Mouse (Mus musculus): Measurements from ENCODE around the gene Dlx3. TPM values are rescaled to one million over a fixed set of nuclear protein-coding genes. Genes with fewer than 3 reads are reported as not detected.

Gene Dlx3
- polyA plus RNA-seq, 1 experiment: not detected

GRCm38 (mm10) chr11:95149462-95150268 is 29.7 kb downstream of the Dlx3 start:
- TF ChIP-seq CTCF (IDR thresholded peaks at IDR 0.05; ENCODE audit: extremely low read depth, insufficient read depth, low read length): no peak
- no peak for TF ChIP-seq POLR2A (IDR thresholded peaks at IDR 0.05; ENCODE audit: extremely low read depth, insufficient read depth, low read length)
- Histone ChIP-seq H3K27ac (ENCODE audit: insufficient read depth, low read length) (no peak overlapping the region), H3K4me3 (ENCODE audit: insufficient read depth, low read length) (no peak overlapping the region), H3K4me1 (ENCODE audit: control insufficient read depth, insufficient read depth, low read length) (no peaks in the 10 kb centered on the region)

DNA sequence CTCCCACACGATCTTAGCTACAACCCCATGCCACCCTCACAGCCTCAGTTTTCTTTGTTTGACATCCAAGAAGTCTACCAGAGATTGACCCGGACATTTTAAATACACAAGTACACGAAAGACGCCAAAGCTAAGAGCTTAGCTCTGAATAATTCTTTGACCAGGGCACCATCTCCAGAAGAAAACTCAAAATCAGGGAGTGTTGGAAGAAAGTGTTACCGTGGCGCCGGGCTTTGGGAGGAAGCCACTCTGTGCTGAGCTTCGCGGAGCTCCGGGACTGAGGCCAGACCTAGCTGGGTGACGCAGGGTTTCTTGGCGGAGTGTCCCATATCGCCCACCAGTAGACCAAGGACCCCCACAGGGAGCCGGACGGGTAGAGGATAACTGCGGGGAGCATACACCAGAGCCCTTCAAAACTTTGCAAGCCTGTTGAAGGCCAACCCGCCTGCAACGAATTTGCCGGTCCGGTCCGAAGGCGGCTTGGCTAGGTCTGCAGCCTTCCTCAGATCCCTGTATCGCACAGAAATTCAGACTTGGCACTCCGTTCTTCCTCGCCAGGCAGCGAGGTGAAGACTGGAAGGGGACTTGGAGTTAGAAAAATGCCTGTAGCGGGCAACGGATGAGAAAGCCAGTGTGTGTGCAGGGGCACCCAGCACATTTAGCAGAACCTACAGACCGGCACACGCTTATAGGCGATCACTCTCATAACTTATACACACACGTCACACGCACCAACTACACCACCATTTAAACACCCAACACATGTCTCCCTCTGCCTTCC is 30.5 kb downstream of the Dlx3 start:
- no peak overlapping the region for H3K27ac ChIP-seq (ENCODE audit: insufficient read depth, low read length)
- TF ChIP-seq POLR2A (IDR thresholded peaks at IDR 0.05; ENCODE audit: extremely low read depth, insufficient read depth, low read length): no peak
- TF ChIP-seq CTCF (IDR thresholded peaks at IDR 0.05; ENCODE audit: extremely low read depth, insufficient read depth, low read length): no peak
- no peak overlapping the region for H3K4me3 ChIP-seq (ENCODE audit: insufficient read depth, low read length)
- no peaks in the 10 kb centered on the region for H3K4me1 ChIP-seq (ENCODE audit: control insufficient read depth, insufficient read depth, low read length)

GRCm38 (mm10) chr11:95153116-95153515 is 33.2 kb downstream of the Dlx3 start:
- no peak overlapping the region for H3K27ac ChIP-seq (ENCODE audit: insufficient read depth, low read length)

DNA sequence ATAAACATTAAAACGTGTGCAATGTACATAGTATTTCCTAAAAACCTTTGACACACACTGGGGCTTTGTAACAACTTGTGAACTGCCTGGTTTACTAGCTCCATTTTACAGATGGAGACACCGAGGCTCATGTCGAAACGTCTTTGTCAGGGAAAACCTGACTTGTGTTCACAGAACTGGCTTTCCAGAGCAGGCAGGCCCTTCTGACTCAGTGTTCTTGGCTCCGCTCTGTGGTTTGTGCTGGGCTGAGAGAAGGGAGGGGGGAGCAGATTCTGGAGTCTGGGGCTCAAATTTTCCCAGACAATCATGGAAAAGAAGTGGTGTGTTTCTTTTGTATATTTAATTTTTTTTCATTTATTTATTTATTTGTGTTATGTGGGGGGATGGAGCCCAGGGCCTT is 33.8 kb downstream of the Dlx3 start:
- H3K4me1 ChIP-seq (ENCODE audit: control insufficient read depth, insufficient read depth, low read length): no peaks in the 10 kb centered on the region
- no peak for TF ChIP-seq CTCF (IDR thresholded peaks at IDR 0.05; ENCODE audit: extremely low read depth, insufficient read depth, low read length)
- no peak for TF ChIP-seq POLR2A (IDR thresholded peaks at IDR 0.05; ENCODE audit: extremely low read depth, insufficient read depth, low read length)
- no peak overlapping the region for H3K4me3 ChIP-seq (ENCODE audit: insufficient read depth, low read length)
- H3K27ac ChIP-seq (ENCODE audit: insufficient read depth, low read length): no peak overlapping the region

More at GRCm38 (mm10) chr11:95153116-95153515, 33.2 kb downstream of the Dlx3 start:
- no peak for TF ChIP-seq CTCF (IDR thresholded peaks at IDR 0.05; ENCODE audit: extremely low read depth, insufficient read depth, low read length)
- Histone ChIP-seq H3K4me1 (ENCODE audit: control insufficient read depth, insufficient read depth, low read length) (no peaks in the 10 kb centered on the region), H3K4me3 (ENCODE audit: insufficient read depth, low read length) (no peak overlapping the region)

DNA sequence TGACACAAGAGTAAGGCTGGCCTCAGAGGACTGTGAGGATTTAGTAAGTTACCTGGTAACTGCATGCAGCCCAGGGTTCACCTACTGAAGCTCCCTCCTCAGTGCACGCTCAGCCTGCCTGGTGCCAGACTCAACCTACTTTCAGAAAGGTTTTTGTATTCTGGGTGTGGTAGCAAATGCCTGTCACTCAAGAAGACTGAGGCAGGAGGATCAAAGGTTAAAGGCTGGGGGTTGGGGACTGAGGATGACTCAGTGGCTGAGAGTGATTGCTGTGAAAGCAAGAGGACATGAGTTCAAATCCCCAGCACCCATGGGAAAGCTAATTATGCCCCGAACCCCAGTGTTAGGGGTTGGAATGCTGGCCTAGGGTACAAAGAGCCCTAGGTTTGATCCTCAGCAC is 35.6 kb downstream of the Dlx3 start:
- no peak for TF ChIP-seq CTCF (IDR thresholded peaks at IDR 0.05; ENCODE audit: extremely low read depth, insufficient read depth, low read length)
- TF ChIP-seq POLR2A (IDR thresholded peaks at IDR 0.05; ENCODE audit: extremely low read depth, insufficient read depth, low read length): no peak
- Histone ChIP-seq H3K4me3 (ENCODE audit: insufficient read depth, low read length) (no peak overlapping the region), H3K27ac (ENCODE audit: insufficient read depth, low read length) (no peak overlapping the region), H3K4me1 (ENCODE audit: control insufficient read depth, insufficient read depth, low read length) (no peaks in the 10 kb centered on the region)

DNA sequence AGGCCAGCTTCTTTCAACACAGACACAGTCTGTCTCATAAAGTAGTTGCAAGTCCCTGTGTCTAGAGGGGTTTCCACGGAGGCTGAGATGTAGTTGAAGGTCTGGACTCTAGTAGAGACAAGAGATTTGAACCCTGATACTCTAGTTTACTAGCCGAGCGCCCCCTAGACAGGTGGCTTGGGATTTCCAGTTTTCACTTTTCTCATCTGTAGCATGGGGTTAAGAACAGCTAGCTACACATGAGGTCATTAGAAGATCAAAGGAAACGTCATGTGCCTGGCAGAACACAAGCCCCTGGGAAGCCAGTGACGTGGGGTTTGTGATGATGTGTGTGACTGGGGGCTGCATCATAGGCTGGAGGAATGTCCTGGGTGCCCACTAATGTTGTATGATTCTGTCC is 37.4 kb downstream of the Dlx3 start:
- TF ChIP-seq CTCF (IDR thresholded peaks at IDR 0.05; ENCODE audit: extremely low read depth, insufficient read depth, low read length): no peak
- TF ChIP-seq POLR2A (IDR thresholded peaks at IDR 0.05; ENCODE audit: extremely low read depth, insufficient read depth, low read length): no peak
- Histone ChIP-seq H3K27ac (ENCODE audit: insufficient read depth, low read length) (no peak overlapping the region), H3K4me3 (ENCODE audit: insufficient read depth, low read length) (no peak overlapping the region), H3K4me1 (ENCODE audit: control insufficient read depth, insufficient read depth, low read length) (no peaks in the 10 kb centered on the region)

DNA sequence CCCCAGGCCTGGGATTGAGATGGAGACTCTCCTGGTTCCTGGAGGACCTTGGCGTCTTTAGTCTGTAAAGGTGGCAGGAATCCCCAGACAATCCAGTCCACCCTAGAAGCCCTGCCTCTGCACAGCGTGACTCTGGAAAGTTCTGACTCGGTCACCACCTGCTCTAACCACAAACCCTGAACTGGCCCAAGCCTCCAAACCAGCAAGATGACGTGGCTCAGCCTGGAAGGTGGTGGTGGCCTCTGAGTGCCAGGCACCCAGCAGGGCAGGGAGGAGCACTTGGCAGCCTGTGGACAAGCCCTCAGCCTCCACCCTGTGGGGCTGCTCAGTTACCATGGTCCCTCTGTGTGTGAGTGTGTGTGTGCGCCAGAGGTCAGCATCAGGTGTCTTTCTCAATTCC is 38.0 kb downstream of the Dlx3 start:
- no peaks in the 10 kb centered on the region for H3K4me1 ChIP-seq (ENCODE audit: control insufficient read depth, insufficient read depth, low read length)
- no peak overlapping the region for H3K27ac ChIP-seq (ENCODE audit: insufficient read depth, low read length)
- TF ChIP-seq CTCF (IDR thresholded peaks at IDR 0.05; ENCODE audit: extremely low read depth, insufficient read depth, low read length) (no peak), POLR2A (IDR thresholded peaks at IDR 0.05; ENCODE audit: extremely low read depth, insufficient read depth, low read length) (no peak)
- H3K4me3 ChIP-seq (ENCODE audit: insufficient read depth, low read length): no peak overlapping the region

DNA sequence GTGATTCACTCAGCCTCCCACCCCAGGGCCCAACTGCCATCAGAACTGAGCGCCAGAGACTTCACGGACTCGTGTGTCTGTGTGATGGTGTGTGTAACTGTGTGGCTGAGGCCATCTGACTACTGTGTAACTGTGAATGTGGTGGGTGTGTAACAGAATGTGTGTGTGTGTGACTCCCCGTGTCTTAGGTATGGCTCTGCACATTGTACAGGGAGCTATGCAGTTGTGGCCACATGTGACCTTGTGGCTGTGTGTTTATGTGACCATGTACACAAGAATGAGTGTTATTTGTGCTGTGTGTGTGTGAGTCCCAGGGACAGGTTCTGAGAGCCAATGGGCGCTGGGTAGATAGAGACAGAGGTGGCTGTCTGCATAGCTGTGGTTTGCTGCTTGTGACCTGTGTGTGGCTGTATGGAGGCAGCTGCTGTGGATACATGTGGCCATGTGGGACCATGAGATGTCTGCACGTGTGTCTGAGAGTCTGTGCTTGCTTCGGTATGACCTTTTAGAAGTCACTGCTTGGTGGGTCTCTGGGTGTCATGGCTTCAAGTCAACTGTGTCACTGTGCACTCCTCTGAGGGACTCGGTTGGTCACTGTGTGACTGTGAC is 39.9 kb downstream of the Dlx3 start:
- no peaks in the 10 kb centered on the region for H3K4me1 ChIP-seq (ENCODE audit: control insufficient read depth, insufficient read depth, low read length)
- H3K27ac ChIP-seq (ENCODE audit: insufficient read depth, low read length): no peak overlapping the region
- TF ChIP-seq CTCF (IDR thresholded peaks at IDR 0.05; ENCODE audit: extremely low read depth, insufficient read depth, low read length): no peak
- TF ChIP-seq POLR2A (IDR thresholded peaks at IDR 0.05; ENCODE audit: extremely low read depth, insufficient read depth, low read length): no peak
- H3K4me3 ChIP-seq (ENCODE audit: insufficient read depth, low read length): no peak overlapping the region

- TF ChIP-seq CTCF (IDR thresholded peaks at IDR 0.05; ENCODE audit: extremely low read depth, insufficient read depth, low read length) (no peak), POLR2A (IDR thresholded peaks at IDR 0.05; ENCODE audit: extremely low read depth, insufficient read depth, low read length) (no peak)
Observed at GRCm38 (mm10) chr11:95160693-95161092, 40.8 kb downstream of the Dlx3 start.

More at GRCm38 (mm10) chr11:95160693-95161092, 40.8 kb downstream of the Dlx3 start:
- no peak overlapping the region for H3K27ac ChIP-seq (ENCODE audit: insufficient read depth, low read length)
- no peaks in the 10 kb centered on the region for H3K4me1 ChIP-seq (ENCODE audit: control insufficient read depth, insufficient read depth, low read length)
- H3K4me3 ChIP-seq (ENCODE audit: insufficient read depth, low read length): no peak overlapping the region
